ENCODE assay signal across 15 mouse cellular contexts in the genomic region with DNA sequence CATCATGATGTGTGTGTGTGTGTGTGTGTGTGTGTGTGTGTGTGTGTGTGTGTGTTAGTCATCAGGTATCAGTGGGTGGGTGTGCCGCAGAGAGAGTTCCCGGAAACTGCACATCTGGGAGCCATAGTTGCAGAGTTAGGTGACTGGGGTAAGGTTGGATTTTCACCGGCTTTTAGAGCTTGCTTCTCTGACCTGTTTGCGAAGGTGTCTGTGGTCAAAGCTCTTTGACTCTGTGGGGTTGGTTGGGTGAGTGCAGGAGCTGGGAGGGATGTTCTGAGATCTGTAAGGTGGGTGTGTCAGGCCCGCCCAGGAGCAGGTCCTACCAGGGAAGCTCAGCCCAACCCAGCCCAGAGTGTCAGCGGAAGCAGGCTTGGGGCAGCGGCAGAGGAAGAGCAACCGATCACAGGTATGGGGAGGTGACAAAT. TPM values are rescaled to one million over a fixed set of nuclear protein-coding genes. Genes with fewer than 3 reads are reported as not detected.
DNase-seq lines count a peak whose midpoint lies in the region; ATAC-seq and TF ChIP-seq lines count a peak whose summit lies in the region.
"Had no signal": no experiment of that assay in that cellular context is flagged by ENCODE, and none has a peak within 500 bp of the region (broad histone marks: within the 10 kb centered on the region; RNA-seq: fewer than 3 reads in every experiment).

TSS of gene Lpar5 (plus strand) at position 350 of the 425 bp plus-strand sequence.

- 0 out of 2 replicates have a peak within 1 kb of the TSS, but pooled peaks have one; percentile 36 for H3K27ac ChIP-seq in embryonic facial prominence, embryonic 12.5 days
- H3K27ac ChIP-seq in embryonic facial prominence, embryonic 10.5 days (replicated peaks): no peak within 1 kb of the TSS
- peak within 1 kb of the TSS; percentile 14 for H3K27ac ChIP-seq in ES-Bruce4 (ENCODE audit: insufficient read depth, low read length)
- H3K27ac ChIP-seq: hindbrain, embryonic 13.5 days had no signal

- no peaks in the 10 kb centered on the region for H3K9me3 ChIP-seq in embryonic facial prominence, embryonic 12.5 days
- H3K9me3 ChIP-seq in embryonic facial prominence, embryonic 10.5 days: no peaks in the 10 kb centered on the region
- H3K9me3 ChIP-seq in ES-Bruce4 (replicated peaks; ENCODE audit: control insufficient read depth, insufficient read depth, low read length, poor library complexity, severe bottlenecking): no peaks in the 10 kb centered on the region
- H3K9me3 ChIP-seq: heart, embryonic 12.5 days; hindbrain, embryonic 13.5 days had no signal

- DNase-seq in embryonic facial prominence, embryonic 10.5 days (ENCODE audit: low spot score): no peak
- DNase-seq in naive thymus-derived CD4-positive, alpha-beta T cell, adult 2 months (ENCODE audit: low read depth): peak; percentile 53
- DNase-seq in heart, adult 18-20 months: no peak
- DNase-seq in embryo, embryonic 9.5 days (ENCODE audit: extremely low spot score): no peak
- DNase-seq in left cerebral cortex, adult 9 months (ENCODE audit: low spot score in 2 of 2): no peak
- DNase-seq: cerebellum, postnatal 36 days; kidney, postnatal 25 days; thymus, postnatal 36 days had no signal

- no peak for TF ChIP-seq POLR2A in ES-Bruce4 (IDR thresholded peaks at IDR 0.05; ENCODE audit: insufficient read depth, low read length)

- TF ChIP-seq CTCF in ES-Bruce4 (IDR thresholded peaks at IDR 0.05; ENCODE audit: low read depth, low read length): no peak

- no peak for TF ChIP-seq EP300 in ES-Bruce4 (IDR thresholded peaks at IDR 0.05; ENCODE audit: insufficient read depth, low read depth, low read length)

- H3K36me3 ChIP-seq in embryonic facial prominence, embryonic 12.5 days: no peaks in the 10 kb centered on the region
- H3K36me3 ChIP-seq in embryonic facial prominence, embryonic 10.5 days (replicated peaks): no peaks in the 10 kb centered on the region
- no peaks in the 10 kb centered on the region for H3K36me3 ChIP-seq in ES-Bruce4 (ENCODE audit: control insufficient read depth, insufficient read depth, low read length, poor library complexity, severe bottlenecking)
- H3K36me3 ChIP-seq: heart, embryonic 12.5 days; hindbrain, embryonic 13.5 days had no signal

- H3K4me3 ChIP-seq in embryonic facial prominence, embryonic 12.5 days: no peak within 1 kb of the TSS
- no peak within 1 kb of the TSS for H3K4me3 ChIP-seq in embryonic facial prominence, embryonic 10.5 days
- peak within 1 kb of the TSS; percentile 58 for H3K4me3 ChIP-seq in ES-Bruce4 (ENCODE audit: low read depth, low read length)
- H3K4me3 ChIP-seq: heart, embryonic 12.5 days; hindbrain, embryonic 13.5 days had no signal

- ATAC-seq in embryonic facial prominence, embryonic 12.5 days (ENCODE audit: insufficient number of reproducible peaks, insufficient read depth, low FRiP score, low TSS enrichment): no peak
- peak; percentile 20 for ATAC-seq in inflammation-experienced regulatory T-cells, adult 6 months
- ATAC-seq: lung, postnatal 0 days; midbrain, embryonic 16.5 days had no signal

- H3K9ac ChIP-seq in embryonic facial prominence, embryonic 12.5 days: no peak within 1 kb of the TSS
- peak within 1 kb of the TSS; percentile 4; the same call in 1 of the 2 replicates for H3K9ac ChIP-seq in ES-Bruce4 (ENCODE audit: low read depth, poor library complexity, severe bottlenecking)
- H3K9ac ChIP-seq: heart, embryonic 12.5 days; hindbrain, embryonic 13.5 days had no signal

- H3K4me1 ChIP-seq in embryonic facial prominence, embryonic 12.5 days: peaks cover 4% of the 10 kb centered on the region
- peaks cover 5% of the 10 kb centered on the region for H3K4me1 ChIP-seq in embryonic facial prominence, embryonic 10.5 days
- H3K4me1 ChIP-seq in ES-Bruce4 (ENCODE audit: control insufficient read depth, insufficient read depth, low read length): peaks cover 2% of the 10 kb centered on the region

- H3K4me2 ChIP-seq in embryonic facial prominence, embryonic 12.5 days (replicated peaks): no peak within 1 kb of the TSS
- H3K4me2 ChIP-seq: heart, embryonic 12.5 days; hindbrain, embryonic 13.5 days had no signal

- H3K27me3 ChIP-seq in embryonic facial prominence, embryonic 12.5 days: no peaks in the 10 kb centered on the region
- no peaks in the 10 kb centered on the region; the same call in 1 of the 2 replicates for H3K27me3 ChIP-seq in embryonic facial prominence, embryonic 10.5 days (replicated peaks; ENCODE audit: low read depth, poor library complexity, severe bottlenecking)
- H3K27me3 ChIP-seq in ES-Bruce4 (ENCODE audit: control insufficient read depth, insufficient read depth, low read length, poor library complexity, severe bottlenecking): no peaks in the 10 kb centered on the region
- H3K27me3 ChIP-seq: hindbrain, embryonic 13.5 days had no signal

- WGBS in embryonic facial prominence, embryonic 12.5 days: 59% methylated on average over 8 of the region's 8 CpGs
- WGBS in embryonic facial prominence, embryonic 10.5 days: 60% methylated on average over 8 of the region's 8 CpGs

RNA-seq across cellular contexts. Expression of gene Lpar5, which starts in this region (rescaled TPM):
- 0.53 and 0.61 TPM in 2 replicates for polyA plus RNA-seq in embryonic facial prominence, embryonic 12.5 days (2016; fragmentation: Nextera tagmentation; extraction: Ambion mirVana)
- polyA plus RNA-seq in embryonic facial prominence, embryonic 10.5 days (2016; fragmentation: Nextera tagmentation; extraction: Ambion mirVana): 0.10 and 0.21 TPM in 2 replicates
- polyA plus RNA-seq in ES-Bruce4 (2011; ENCODE audit: insufficient read depth, insufficient read length, low read depth, missing spikeins): 2.5 and 3.7 TPM in 2 replicates
- polyA plus RNA-seq in inflammation-experienced regulatory T-cells, adult 6 months (2017; shearing (Covaris generic)): 10 to 100 TPM; 10.4 to 19.3 (median 12.1) TPM
- total RNA-seq in heart, adult 18-20 months (2021): under 1 TPM; 0.25 to 0.62 TPM
